Mouse (Mus musculus): ENCODE measurements at regions not wholly inside any gene's neighbourhood (a gene's known extent, or its start where the extent isn't known, plus 50 kb on each side); places are given as distances from the start of the nearest gene placed in this dataset.

- TF ChIP-seq CTCF (IDR thresholded peaks at IDR 0.05; ENCODE audit: low read depth, low read length) = no peak
- no peak for TF ChIP-seq GATA1 (IDR thresholded peaks at IDR 0.05; ENCODE audit: borderline replicate concordance, low read length)
These were observed 270.3 kb downstream of the Sox2 start for GRCm38 (mm10) chr3:34920497-34920896.

Measured in G1E (cell line).